Mouse (Mus musculus): ENCODE data around the gene Bmi1. TPM values are rescaled to one million over a fixed set of nuclear protein-coding genes. Genes with fewer than 3 reads are reported as not detected.

The Bmi1 gene
- polyA plus RNA-seq, 1 experiment = 42.4 TPM

DNA sequence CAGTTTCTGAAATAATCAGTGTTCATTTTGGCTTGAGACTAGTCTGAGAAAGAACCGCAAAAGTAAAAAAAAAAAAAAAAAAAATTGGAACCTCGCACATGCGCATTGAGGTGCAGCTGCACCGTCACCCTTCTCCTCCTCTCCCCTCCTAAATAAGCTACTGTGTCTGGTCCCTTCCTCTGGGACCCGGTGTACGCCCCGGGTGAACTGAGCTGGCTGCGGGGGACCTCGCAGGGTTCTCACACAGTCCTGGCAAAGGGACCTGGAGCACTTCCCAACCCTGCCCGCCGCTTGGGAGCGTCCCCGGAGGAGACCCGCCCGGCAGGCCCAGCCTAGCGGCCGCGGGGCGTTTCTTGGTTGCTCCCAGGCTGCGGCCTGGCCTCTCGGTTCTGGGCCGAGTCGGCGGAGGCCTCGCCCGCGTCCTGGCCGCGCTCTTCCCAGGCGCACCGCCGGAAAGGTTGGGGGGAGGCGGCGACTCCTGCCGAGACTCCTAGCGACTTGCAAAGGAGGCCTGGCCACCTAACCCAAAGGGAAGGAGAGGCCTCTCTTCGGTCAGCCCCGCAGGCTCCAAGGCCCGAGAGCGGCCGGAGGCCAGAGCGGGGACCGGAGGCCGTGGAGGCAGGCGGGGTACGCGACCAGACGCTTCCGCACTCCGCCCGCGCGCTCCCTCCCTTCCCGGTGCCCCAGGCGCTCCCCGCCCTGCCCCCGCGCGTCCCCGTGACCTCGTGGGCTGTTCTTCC, 17.2 kb downstream of the Bmi1 start, which contains the start of gene Spag6:
TSS of gene Spag6 (plus strand) at position 162 of the 740 bp plus-strand sequence.
- peak within 1 kb of the TSS; percentile 99 for H3K4me3 ChIP-seq (ENCODE audit: insufficient read depth, low read depth, low read length)

GRCm38 (mm10) chr2:18694611-18694950, 17.8 kb downstream of the Bmi1 start:
- peak overlapping the region; percentile 99 for H3K4me3 ChIP-seq (ENCODE audit: insufficient read depth, low read depth, low read length)
- H3K27ac ChIP-seq (replicated peaks; ENCODE audit: low read depth, low read length) = no peak overlapping the region
- no peaks in the 10 kb centered on the region for H3K4me1 ChIP-seq (ENCODE audit: control insufficient read depth, insufficient read depth, insufficient read length, low read length)

More for the DNA sequence above, 17.2 kb downstream of the Bmi1 start, which contains the start of gene Spag6:
- H3K4me1 ChIP-seq (ENCODE audit: control insufficient read depth, insufficient read depth, insufficient read length, low read length) = no peaks in the 10 kb centered on the region
- peak within 1 kb of the TSS; percentile 92 for H3K27ac ChIP-seq (replicated peaks; ENCODE audit: low read depth, low read length)

DNA sequence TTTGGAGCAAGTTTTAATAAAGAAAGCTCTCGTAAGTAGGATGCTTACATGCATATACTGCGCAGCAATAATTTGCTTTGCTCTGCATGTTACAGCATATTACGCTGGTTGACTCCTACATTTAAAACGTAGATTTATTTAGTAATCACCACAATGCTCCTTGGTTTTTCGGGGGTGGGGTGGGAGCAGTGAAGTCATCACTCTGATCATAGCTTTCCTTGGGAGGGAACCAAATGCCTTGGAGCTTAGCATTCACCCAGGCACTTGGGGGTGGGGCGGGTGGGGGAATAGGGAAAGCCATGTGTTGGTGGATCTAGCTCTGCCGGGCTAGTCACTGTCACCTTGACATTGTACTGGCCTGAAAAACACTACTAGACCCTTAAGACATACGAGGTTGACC, 18.3 kb downstream of the Bmi1 start:
- Histone ChIP-seq H3K4me3 (ENCODE audit: insufficient read depth, low read depth, low read length) (no peak overlapping the region), H3K4me1 (ENCODE audit: control insufficient read depth, insufficient read depth, insufficient read length, low read length) (no peaks in the 10 kb centered on the region), H3K27ac (replicated peaks; ENCODE audit: low read depth, low read length) (no peak overlapping the region)

DNA sequence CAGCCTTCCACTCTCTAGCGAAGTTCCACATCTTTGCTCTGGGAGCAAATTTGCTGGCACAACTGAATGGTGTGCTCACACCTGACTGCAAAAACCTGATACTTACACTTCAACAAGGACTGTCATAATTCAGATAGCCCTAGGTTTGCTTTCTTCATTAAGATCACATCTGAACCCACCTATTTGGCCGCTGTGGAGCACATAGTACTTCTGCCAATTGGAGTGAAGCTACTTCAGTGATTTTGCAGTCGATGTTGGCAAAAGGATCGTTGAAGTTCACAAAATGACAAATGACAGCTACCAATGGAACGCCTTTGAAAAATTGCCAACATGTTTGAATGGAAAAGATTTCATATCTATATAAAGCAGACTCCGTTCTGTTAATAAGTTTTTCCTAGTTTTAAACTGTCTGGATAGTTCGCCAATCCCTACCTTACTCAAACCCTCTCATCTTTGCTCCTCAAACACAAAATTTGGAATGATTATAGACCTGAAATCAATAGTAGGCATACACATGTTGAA, 18.9 kb downstream of the Bmi1 start:
- no peaks in the 10 kb centered on the region for H3K4me1 ChIP-seq (ENCODE audit: control insufficient read depth, insufficient read depth, insufficient read length, low read length)
- H3K4me3 ChIP-seq (ENCODE audit: insufficient read depth, low read depth, low read length) = no peak overlapping the region
- H3K27ac ChIP-seq (replicated peaks; ENCODE audit: low read depth, low read length) = no peak overlapping the region

GRCm38 (mm10) chr2:18697591-18698244, 20.9 kb downstream of the Bmi1 start:
- Histone ChIP-seq H3K27ac (replicated peaks; ENCODE audit: low read depth, low read length) (no peak overlapping the region), H3K4me3 (ENCODE audit: insufficient read depth, low read depth, low read length) (no peak overlapping the region), H3K4me1 (ENCODE audit: control insufficient read depth, insufficient read depth, insufficient read length, low read length) (no peaks in the 10 kb centered on the region)

GRCm38 (mm10) chr2:18698663-18699385, 22.0 kb downstream of the Bmi1 start:
- no peak overlapping the region for H3K27ac ChIP-seq (replicated peaks; ENCODE audit: low read depth, low read length)
- H3K4me1 ChIP-seq (ENCODE audit: control insufficient read depth, insufficient read depth, insufficient read length, low read length) = no peaks in the 10 kb centered on the region
- H3K4me3 ChIP-seq (ENCODE audit: insufficient read depth, low read depth, low read length) = 0 out of 2 replicates have a peak overlapping the region, but pooled peaks have one; percentile 8

- no peak overlapping the region for H3K27ac ChIP-seq (replicated peaks; ENCODE audit: low read depth, low read length)
- H3K4me3 ChIP-seq (ENCODE audit: insufficient read depth, low read depth, low read length) = no peak overlapping the region
- no peaks in the 10 kb centered on the region for H3K4me1 ChIP-seq (ENCODE audit: control insufficient read depth, insufficient read depth, insufficient read length, low read length)
These were observed 22.7 kb downstream of the Bmi1 start for GRCm38 (mm10) chr2:18699401-18699990.

- H3K4me1 ChIP-seq (ENCODE audit: control insufficient read depth, insufficient read depth, insufficient read length, low read length) = no peaks in the 10 kb centered on the region
- no peak overlapping the region for H3K4me3 ChIP-seq (ENCODE audit: insufficient read depth, low read depth, low read length)
- H3K27ac ChIP-seq (replicated peaks; ENCODE audit: low read depth, low read length) = no peak overlapping the region
These were observed 33.5 kb downstream of the Bmi1 start for GRCm38 (mm10) chr2:18710356-18710755.

DNA sequence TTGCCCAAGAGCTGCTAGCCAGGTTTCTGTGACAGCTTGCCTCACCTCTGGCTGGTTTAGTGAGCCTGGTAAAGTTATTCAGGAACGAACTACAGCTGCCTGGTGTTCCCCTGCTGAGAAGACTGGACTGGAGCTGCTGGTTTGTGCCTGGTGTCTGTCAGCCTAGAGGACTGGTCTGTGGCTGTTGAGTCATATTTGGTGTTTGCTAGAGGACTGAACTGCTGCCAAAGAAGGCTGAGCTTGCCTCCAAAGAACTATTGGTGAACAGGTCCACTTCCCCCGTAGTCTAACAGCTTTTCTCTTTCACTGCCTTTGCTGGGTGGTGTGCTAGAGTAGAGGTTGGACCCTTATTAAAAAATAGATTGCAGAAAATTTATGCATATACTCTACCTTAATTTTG, 36.3 kb downstream of the Bmi1 start:
- Histone ChIP-seq H3K4me3 (ENCODE audit: insufficient read depth, low read depth, low read length) (no peak overlapping the region), H3K4me1 (ENCODE audit: control insufficient read depth, insufficient read depth, insufficient read length, low read length) (no peaks in the 10 kb centered on the region), H3K27ac (replicated peaks; ENCODE audit: low read depth, low read length) (no peak overlapping the region)

DNA sequence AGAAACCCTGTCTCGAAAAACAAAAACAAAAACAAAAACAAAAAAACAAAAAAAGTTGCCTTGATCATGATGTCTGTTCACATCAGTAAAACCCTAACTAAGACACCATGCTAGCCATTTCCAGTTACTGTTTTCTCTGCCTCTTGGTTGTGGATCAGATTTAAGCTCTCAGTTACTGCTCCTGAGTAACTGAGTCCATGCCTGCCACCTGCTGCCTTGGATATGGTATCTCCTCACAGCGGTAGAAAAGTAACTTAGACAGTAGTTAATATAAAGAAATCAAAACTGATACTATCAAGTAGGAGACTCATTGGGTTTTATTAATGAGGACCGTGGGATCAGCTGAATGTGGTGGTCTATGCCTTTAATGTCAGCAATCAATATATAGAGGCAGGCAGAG, 37.5 kb downstream of the Bmi1 start:
- Histone ChIP-seq H3K4me3 (ENCODE audit: insufficient read depth, low read depth, low read length) (no peak overlapping the region), H3K27ac (replicated peaks; ENCODE audit: low read depth, low read length) (no peak overlapping the region), H3K4me1 (ENCODE audit: control insufficient read depth, insufficient read depth, insufficient read length, low read length) (no peaks in the 10 kb centered on the region)

DNA sequence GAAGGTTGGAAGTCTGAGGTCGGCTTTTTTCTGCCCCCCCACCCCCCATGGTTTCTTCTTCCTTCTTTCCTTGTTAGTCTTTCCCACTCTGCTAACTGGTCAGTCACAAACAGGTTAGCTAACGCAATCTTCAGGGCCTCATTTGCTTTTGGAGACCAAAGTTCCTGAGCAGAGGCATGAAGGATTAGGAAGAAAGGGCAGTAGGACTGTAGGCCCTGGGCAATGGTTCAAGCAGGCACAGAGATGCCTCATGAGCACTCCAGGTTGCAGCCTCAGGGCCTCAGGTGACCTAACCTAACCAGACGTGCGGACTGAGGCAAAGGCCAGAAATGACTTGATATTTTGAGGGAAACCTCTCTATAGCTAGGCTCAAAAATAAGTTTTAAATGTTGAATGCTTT, 41.7 kb downstream of the Bmi1 start:
- Histone ChIP-seq H3K27ac (replicated peaks; ENCODE audit: low read depth, low read length) (no peak overlapping the region), H3K4me1 (ENCODE audit: control insufficient read depth, insufficient read depth, insufficient read length, low read length) (no peaks in the 10 kb centered on the region)

DNA sequence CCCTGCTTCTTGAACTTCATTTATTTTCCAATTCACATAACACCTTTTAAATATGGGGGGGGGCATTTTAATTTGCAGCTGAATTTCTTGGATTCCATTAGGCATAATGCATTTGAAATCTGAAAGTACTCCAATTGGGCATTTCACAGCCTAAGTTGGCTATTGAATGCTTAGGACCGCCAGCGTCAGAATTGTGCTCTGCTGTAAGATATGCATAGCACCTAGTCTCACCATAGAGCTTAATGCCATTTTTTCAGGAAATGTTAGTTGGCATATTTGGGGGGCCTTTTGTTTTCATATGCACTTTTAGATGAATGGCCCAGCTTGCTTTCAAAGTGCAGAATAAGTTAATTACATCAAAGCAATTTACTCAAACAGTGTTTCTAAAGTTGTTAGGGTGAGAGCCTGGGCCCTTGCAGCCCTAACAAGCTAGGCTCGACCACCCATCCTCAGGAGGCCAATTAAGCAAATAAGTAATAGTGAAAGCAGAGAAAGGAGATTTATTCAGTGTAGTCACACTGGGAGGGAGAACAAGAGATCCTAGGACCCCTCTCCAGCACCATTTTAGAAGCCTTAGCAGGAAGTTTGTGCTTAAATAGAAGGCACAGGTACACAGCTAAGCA, 45.5 kb downstream of the Bmi1 start:
- no peak overlapping the region for H3K27ac ChIP-seq (replicated peaks; ENCODE audit: low read depth, low read length)
- H3K4me1 ChIP-seq (ENCODE audit: control insufficient read depth, insufficient read depth, insufficient read length, low read length) = no peaks in the 10 kb centered on the region
- H3K4me3 ChIP-seq (ENCODE audit: insufficient read depth, low read depth, low read length) = no peak overlapping the region

More for the DNA sequence above, 41.7 kb downstream of the Bmi1 start:
- no peak overlapping the region for H3K4me3 ChIP-seq (ENCODE audit: insufficient read depth, low read depth, low read length)

DNA sequence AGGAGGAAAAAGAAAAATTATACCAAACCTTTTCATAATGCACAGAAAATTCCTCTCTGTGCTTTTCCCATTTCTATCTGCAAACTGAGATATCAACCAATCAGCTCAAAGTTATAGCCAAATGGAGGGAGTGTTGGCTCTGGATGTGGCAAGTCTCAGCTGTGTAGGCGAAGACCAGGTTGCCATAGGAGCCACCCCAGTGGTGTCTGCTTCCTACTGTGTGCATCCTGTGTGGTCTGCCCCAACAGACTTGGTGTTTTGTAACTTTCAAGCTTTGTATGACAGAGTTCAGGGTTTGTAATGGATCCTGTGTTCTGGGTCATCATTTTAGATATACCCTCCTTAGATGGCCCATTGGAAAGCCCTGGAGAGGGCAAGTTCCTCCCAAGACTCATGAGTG, 47.6 kb downstream of the Bmi1 start:
- Histone ChIP-seq H3K4me1 (ENCODE audit: control insufficient read depth, insufficient read depth, insufficient read length, low read length) (no peaks in the 10 kb centered on the region), H3K27ac (replicated peaks; ENCODE audit: low read depth, low read length) (no peak overlapping the region), H3K4me3 (ENCODE audit: insufficient read depth, low read depth, low read length) (no peak overlapping the region)

DNA sequence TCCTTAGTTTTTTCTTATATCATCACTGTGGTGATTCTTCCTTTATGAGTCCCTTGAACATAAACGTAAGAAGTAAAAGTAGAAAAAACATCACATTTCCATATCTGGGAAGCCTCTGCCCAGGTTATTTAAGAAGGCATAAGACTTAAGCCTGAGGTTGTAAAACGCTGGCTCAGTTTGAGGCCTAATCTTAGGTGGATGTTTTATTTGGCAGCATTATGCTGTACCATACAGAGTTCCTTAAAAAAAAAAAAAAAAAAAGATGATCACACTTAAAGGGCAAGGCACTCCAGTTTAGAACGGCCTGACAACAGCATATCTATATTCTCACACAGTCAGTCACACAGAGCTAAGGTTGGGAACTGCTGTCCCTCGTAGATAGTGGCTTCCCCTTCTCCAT, 49.1 kb downstream of the Bmi1 start:
- H3K4me1 ChIP-seq (ENCODE audit: control insufficient read depth, insufficient read depth, insufficient read length, low read length) = no peaks in the 10 kb centered on the region
- no peak overlapping the region for H3K27ac ChIP-seq (replicated peaks; ENCODE audit: low read depth, low read length)
- H3K4me3 ChIP-seq (ENCODE audit: insufficient read depth, low read depth, low read length) = no peak overlapping the region

DNA sequence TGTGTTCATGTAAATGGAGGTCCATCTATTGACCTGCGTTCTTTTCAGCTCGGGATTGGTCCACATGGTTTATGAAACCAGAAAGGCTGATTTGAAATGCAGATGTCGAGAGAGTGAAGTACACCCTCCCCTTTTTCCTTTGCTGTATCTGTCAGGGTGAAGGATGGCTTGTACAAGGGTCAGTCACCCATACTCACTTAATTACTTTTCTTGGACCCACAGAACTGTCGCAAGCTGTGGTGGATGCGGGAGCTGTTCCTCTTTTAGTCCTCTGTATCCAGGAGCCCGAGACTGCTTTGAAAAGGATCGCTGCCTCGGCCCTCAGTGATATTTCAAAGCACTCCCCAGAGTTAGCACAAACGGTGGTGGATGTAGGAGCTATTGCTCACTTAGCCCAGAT, 54.9 kb downstream of the Bmi1 start:
- Histone ChIP-seq H3K4me1 (ENCODE audit: control insufficient read depth, insufficient read depth, insufficient read length, low read length) (no peaks in the 10 kb centered on the region), H3K4me3 (ENCODE audit: insufficient read depth, low read depth, low read length) (no peak overlapping the region), H3K27ac (replicated peaks; ENCODE audit: low read depth, low read length) (no peak overlapping the region)

Measured in brown adipose tissue, adult 24 weeks (tissue).